In genomic region chr15:89607480-89607879, GRCm38 (mm10) we compare ENCODE assay signal across 30 mouse cellular contexts. TPM values are rescaled to one million over a fixed set of nuclear protein-coding genes. Genes with fewer than 3 reads are reported as not detected.
DNase-seq lines count a peak whose midpoint lies in the region; ATAC-seq and TF ChIP-seq lines count a peak whose summit lies in the region.
"Had no signal": no experiment of that assay in that cellular context is flagged by ENCODE, and none has a peak within 500 bp of the region (broad histone marks: within the 10 kb centered on the region; RNA-seq: fewer than 3 reads in every experiment).

No protein-coding gene starts in this region.

- WGBS in liver, embryonic 13.5 days (ENCODE audit: insufficient replicate concordance) = 38% methylated on average over 8 of the region's 8 CpGs
- 90% methylated on average over 8 of the region's 8 CpGs for whole genome bisulfite sequencing in midbrain, embryonic 11.5 days

- no peak for TF ChIP-seq CTCF in E14TG2a.4 (conservative IDR thresholded peaks at IDR 0.05; ENCODE audit: low read length)

- H3K9me3 ChIP-seq in liver, embryonic 13.5 days (replicated peaks) = no peaks in the 10 kb centered on the region
- H3K9me3 ChIP-seq in E14TG2a.4 (ENCODE audit: low read length) = peaks cover 15% of the 10 kb centered on the region
- no peaks in the 10 kb centered on the region for H3K9me3 ChIP-seq in midbrain, embryonic 11.5 days (ENCODE audit: control insufficient read depth, low read length)
- H3K9me3 ChIP-seq: G1E; midbrain, embryonic 15.5 days; neural tube, embryonic 15.5 days; stomach, embryonic 15.5 days had no signal

- no peak overlapping the region for H3K4me3 ChIP-seq in liver, embryonic 13.5 days (replicated peaks)
- 0 out of 2 replicates have a peak overlapping the region, but pooled peaks have one; percentile 17 for H3K4me3 ChIP-seq in E14TG2a.4 (replicated peaks; ENCODE audit: low read length)
- no peak overlapping the region for H3K4me3 ChIP-seq in midbrain, embryonic 11.5 days (ENCODE audit: low read depth, low read length)
- H3K4me3 ChIP-seq: midbrain, embryonic 15.5 days; neural tube, embryonic 15.5 days; stomach, embryonic 15.5 days had no signal

- H3K27me3 ChIP-seq in liver, embryonic 13.5 days = no peaks in the 10 kb centered on the region
- H3K27me3 ChIP-seq in E14TG2a.4 (ENCODE audit: insufficient read depth, low read length) = no peaks in the 10 kb centered on the region
- H3K27me3 ChIP-seq in midbrain, embryonic 11.5 days (ENCODE audit: control insufficient read depth, insufficient read depth, low read length) = no peaks in the 10 kb centered on the region
- H3K27me3 ChIP-seq: midbrain, embryonic 15.5 days; neural tube, embryonic 15.5 days; stomach, embryonic 15.5 days had no signal

- no peaks in the 10 kb centered on the region for H3K4me1 ChIP-seq in liver, embryonic 13.5 days (replicated peaks)
- peaks cover 20% of the 10 kb centered on the region for H3K4me1 ChIP-seq in E14TG2a.4 (replicated peaks; ENCODE audit: low read depth, low read length)
- no peaks in the 10 kb centered on the region for H3K4me1 ChIP-seq in midbrain, embryonic 11.5 days (ENCODE audit: control insufficient read depth, insufficient read depth, low read length)
- H3K4me1 ChIP-seq: midbrain, embryonic 15.5 days; stomach, embryonic 15.5 days had no signal

- H3K36me3 ChIP-seq in liver, embryonic 13.5 days = no peaks in the 10 kb centered on the region
- H3K36me3 ChIP-seq in E14TG2a.4 (ENCODE audit: insufficient read depth, low read length) = no peaks in the 10 kb centered on the region
- H3K36me3 ChIP-seq in midbrain, embryonic 11.5 days (ENCODE audit: control insufficient read depth, insufficient read depth, low read length) = no peaks in the 10 kb centered on the region
- H3K36me3 ChIP-seq: G1E; midbrain, embryonic 15.5 days; neural tube, embryonic 15.5 days; stomach, embryonic 15.5 days had no signal

- H3K27ac ChIP-seq in liver, embryonic 13.5 days = no peak overlapping the region
- no peak overlapping the region for H3K27ac ChIP-seq in midbrain, embryonic 11.5 days (ENCODE audit: low read depth, low read length)
- H3K27ac ChIP-seq: hindbrain, embryonic 14.5 days; midbrain, embryonic 15.5 days; neural tube, embryonic 15.5 days; stomach, embryonic 15.5 days had no signal

- H3K9ac ChIP-seq in liver, embryonic 13.5 days = no peak overlapping the region
- no peak overlapping the region for H3K9ac ChIP-seq in midbrain, embryonic 11.5 days (ENCODE audit: low read length)
- H3K9ac ChIP-seq: hindbrain, embryonic 14.5 days; midbrain, embryonic 15.5 days; neural tube, embryonic 15.5 days; stomach, embryonic 15.5 days had no signal

- DNase-seq in liver, embryonic 13.5 days = no peak
- DNase-seq in liver = no peak
- DNase-seq in urinary bladder, postnatal 36 days (ENCODE audit: low spot score in 2 of 2) = no peak
- DNase-seq in midbrain, embryonic 11.5 days (ENCODE audit: low spot score, missing footprints) = no peak
- DNase-seq: adrenal gland, postnatal 14 days; cerebellum, adult 2 months; cerebellum, postnatal 25 days; gastrocnemius, postnatal 25 days; heart, adult 18-20 months; heart, postnatal 4 days; kidney, postnatal 14 days; lung, postnatal 36 days; retina, postnatal 1 day; right cerebral cortex, postnatal 14 days; thymus, postnatal 14 days had no signal

- ATAC-seq in liver, embryonic 13.5 days (ENCODE audit: low read depth) = no peak
- peak; percentile 35 to 61; a peak in 3 of 4 replicates for ATAC-seq in hematopoietic stem cell, adult 5-6 weeks (replicated peaks in 1 of 2; ENCODE audit: insufficient read depth in 1 of 2, low FRiP score in 2 of 2, low TSS enrichment in 1 of 2, low read depth in 1 of 2, poor library complexity in 2 of 2, severe bottlenecking in 2 of 2)
- ATAC-seq in megakaryocyte progenitor cell, adult 5-6 weeks (replicated peaks; ENCODE audit: poor library complexity) = peak; percentile 41; the same call in 1 of the 2 replicates
- no peak for ATAC-seq in midbrain, embryonic 11.5 days (ENCODE audit: low FRiP score)
- ATAC-seq: forebrain, embryonic 14.5 days; intestine, postnatal 0 days; midbrain, embryonic 15.5 days had no signal

- peak overlapping the region; percentile 10; the same call in 1 of the 2 replicates for H3K4me2 ChIP-seq in liver, embryonic 13.5 days
- no peak overlapping the region for H3K4me2 ChIP-seq in midbrain, embryonic 11.5 days
- H3K4me2 ChIP-seq: heart, embryonic 11.5 days; hindbrain, embryonic 14.5 days; midbrain, embryonic 15.5 days; neural tube, embryonic 15.5 days; stomach, embryonic 15.5 days had no signal

RNA-seq across cellular contexts. Expression of gene Rabl2, which starts 15.8 kb away (rescaled TPM):
- polyA plus RNA-seq in liver, embryonic 13.5 days (2015; fragmentation: Nextera tagmentation; extraction: Ambion mirVana) = 7.1 and 9.1 TPM in 2 replicates
- total RNA-seq in hematopoietic stem cell, adult 5-6 weeks (2017) = 13.0 TPM in 2 replicates
- 14.3 and 17.1 TPM in 2 replicates for total RNA-seq in megakaryocyte progenitor cell, adult 5-6 weeks (2015)
- total RNA-seq in megakaryocyte progenitor cell, adult 5-6 weeks (2017) = 7.4 and 11.2 TPM in 2 replicates
- 84.3 and 87.3 TPM in 2 replicates for polyA plus RNA-seq in midbrain, embryonic 11.5 days (2014; fragmentation: Nextera tagmentation; extraction: Ambion mirVana)

RNA-seq across cellular contexts. Expression of gene Acr, which starts 39.4 kb away (rescaled TPM):
- 0.06 TPM in 1 of 2 replicates, not detected in the other for polyA plus RNA-seq in liver, embryonic 13.5 days (2015; fragmentation: Nextera tagmentation; extraction: Ambion mirVana)
- total RNA-seq in hematopoietic stem cell, adult 5-6 weeks (2017) = 0.75 TPM in 1 of 2 replicates, not detected in the other
- total RNA-seq in megakaryocyte progenitor cell, adult 5-6 weeks (2015) = not detected in 2 replicates
- not detected in 2 replicates for total RNA-seq in megakaryocyte progenitor cell, adult 5-6 weeks (2017)
- polyA plus RNA-seq in midbrain, embryonic 11.5 days (2014; fragmentation: Nextera tagmentation; extraction: Ambion mirVana) = 0.42 and 0.43 TPM in 2 replicates
- total RNA-seq: G1E; gastrocnemius, adult 18-20 months; liver, adult 2 months had no signal
- polyA plus RNA-seq: embryonic facial prominence, embryonic 11.5 days; G1E; limb, embryonic 11.5 days had no signal

Comparison
In these comparisons a context has a peak if more than half of its experiments do, and no peak if none do; other contexts are left out.
1. ATAC-seq: peak in hematopoietic stem cell, adult 5-6 weeks (2 of 2) and megakaryocyte progenitor cell, adult 5-6 weeks (single experiment); none in liver, embryonic 13.5 days (single experiment) and midbrain, embryonic 11.5 days (single experiment).